Mouse (Mus musculus) skeletal muscle tissue, adult 2 months (tissue): ENCODE results near the gene Dlk2.
A peak's percentile ranks its signal among the peaks of the same experiment; 100 is the strongest.

ENCODE experiments used
- DNase-seq: peaks from one replicate; pipeline ENCODE4 v3.0.0-alpha.2; 2012; ENCODE audit warnings: low read depth, low spot score

The Dlk2 gene

GRCm38 (mm10) chr17:46322046-46322823 is 25.0 kb downstream of the Dlk2 start:
- DNase-seq = no peak

DNA sequence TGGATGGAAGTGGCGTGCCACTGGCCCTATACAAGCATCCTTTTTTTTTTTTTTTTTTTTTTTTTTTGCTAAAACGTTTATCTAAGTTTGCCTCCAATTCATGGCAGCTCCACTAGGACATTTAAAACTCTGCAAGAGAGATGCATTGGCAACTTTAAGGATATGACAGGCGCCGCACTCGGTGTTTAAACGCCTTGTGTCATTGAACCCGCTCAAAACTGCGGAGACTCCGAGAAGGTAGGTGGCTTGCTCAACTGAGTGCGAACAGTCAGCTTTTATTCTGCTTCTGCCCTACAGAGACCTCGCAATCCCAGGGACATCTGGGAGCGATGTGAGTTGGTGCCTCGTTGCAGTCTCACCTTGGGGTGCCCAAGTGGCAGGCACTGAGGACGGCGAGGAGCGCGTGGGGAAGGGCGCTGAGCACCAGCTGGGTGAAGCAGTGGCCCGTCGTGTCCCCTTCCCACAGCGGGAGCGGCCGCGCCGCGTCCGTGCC is 30.2 kb downstream of the Dlk2 start:
- no peak for DNase-seq

DNA sequence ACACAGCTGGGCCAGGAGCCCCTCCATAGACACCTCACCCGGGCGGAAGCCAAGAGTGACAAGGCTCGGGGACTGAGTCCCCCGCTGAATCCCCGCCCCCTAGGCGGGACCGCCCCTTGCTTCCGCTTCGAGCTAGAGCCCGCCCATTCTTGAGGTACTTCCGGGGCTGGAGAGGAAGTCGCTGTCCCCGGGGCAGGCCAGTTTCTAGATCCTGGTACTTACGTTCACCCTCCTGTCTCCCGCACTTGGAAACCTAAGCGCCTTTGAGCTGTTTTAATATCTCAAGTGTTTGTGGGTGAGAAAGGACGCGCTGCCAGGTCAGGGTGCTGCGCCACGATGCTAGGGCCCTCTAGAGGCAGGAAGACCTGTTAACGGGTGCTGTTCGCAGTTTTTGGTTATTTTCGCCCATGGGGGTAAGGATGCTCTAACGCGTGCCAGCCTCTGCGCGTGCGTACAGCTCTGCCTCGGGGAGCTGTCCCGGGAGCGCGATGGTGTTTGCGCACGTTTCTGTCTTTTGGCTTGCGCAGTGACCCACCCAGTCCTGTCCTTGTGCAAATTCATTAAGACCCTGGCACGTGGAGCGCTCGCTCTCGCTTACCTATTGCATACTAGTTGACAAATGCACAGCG is 30.8 kb downstream of the Dlk2 start, which contains the start of gene Abcc10:
TSS of gene Abcc10 (minus strand) at position 447 of the 629 bp plus-strand sequence.
- peak; percentile 90 for DNase-seq

GRCm38 (mm10) chr17:46328723-46329122 is 31.5 kb downstream of the Dlk2 start:
- DNase-seq = no peak

GRCm38 (mm10) chr17:46336475-46336874 is 39.3 kb downstream of the Dlk2 start:
- no peak for DNase-seq

DNA sequence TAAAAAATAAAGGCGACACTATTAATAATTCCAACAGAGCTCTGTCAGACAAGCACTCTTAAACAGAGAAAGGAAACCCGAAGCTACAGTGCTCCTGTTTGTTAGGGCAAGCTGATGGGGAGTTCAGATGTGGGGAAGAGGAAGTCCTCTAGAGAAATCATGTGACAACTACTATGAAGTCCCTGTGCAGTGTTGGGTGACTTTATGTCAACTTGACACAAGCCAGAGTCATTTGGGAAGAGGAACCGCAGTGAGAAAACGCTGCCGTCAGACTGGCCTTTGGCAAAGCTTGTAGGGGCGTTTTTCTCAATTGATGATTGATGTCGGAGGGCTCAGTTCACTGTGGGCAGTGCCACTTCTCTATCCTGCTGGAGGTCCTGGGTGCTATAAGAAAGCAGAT is 44.0 kb downstream of the Dlk2 start:
- peak; percentile 29 for DNase-seq

DNA sequence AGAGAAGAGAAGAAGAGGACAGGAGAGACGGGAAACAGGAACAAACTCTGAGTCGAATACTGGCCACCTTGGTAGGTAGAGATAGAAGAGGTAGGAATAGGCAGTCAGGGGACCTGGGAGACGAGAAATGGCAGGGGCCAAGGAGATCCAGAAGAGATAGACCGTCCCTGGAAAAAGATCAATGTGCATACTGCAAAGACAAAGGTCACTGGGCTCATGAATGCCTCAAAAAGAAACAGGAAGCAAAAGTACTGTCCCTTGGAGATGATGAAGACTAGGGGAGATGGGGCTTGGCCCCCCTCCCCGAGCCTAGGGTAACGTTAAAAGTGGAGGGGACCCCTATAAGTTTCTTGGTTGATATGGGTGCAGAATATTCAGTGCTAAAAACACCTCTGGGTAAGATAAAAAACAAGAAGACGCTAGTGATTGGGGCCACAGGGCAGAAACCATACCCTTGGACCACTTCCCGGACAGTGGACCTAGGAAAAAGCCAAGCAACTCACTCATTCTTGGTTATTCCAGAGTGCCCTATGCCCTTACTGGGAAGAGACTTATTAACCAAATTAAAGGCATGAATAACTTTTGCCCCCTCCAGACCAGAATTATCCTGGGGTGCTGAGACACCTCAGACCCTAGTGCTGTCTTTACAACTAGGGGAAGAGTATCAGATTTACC is 53.9 kb downstream of the Dlk2 start:
- no peak for DNase-seq
